Mouse (Mus musculus) hindbrain, embryonic 11.5 days (tissue): ENCODE data around the gene Prdm10. TPM values are rescaled to one million over a fixed set of nuclear protein-coding genes. Genes with fewer than 3 reads are reported as not detected.
A peak's percentile ranks its signal among the peaks of the same experiment; 100 is the strongest.

Experiments
- ATAC-seq: fragments of 200-750 bp; cut with Nextera tagmentation; 2 replicates; pipeline ENCODE4 v1.8.0; 2017; ENCODE audit warnings: mild to moderate bottlenecking, moderate TSS enrichment, moderate library complexity; ENCODE audit not compliant: low FRiP score
- DNase-seq: peaks from one replicate; pipeline ENCODE4 v3.0.0-alpha.2; 2015; ENCODE audit warnings: low spot score
- H3K27ac ChIP-seq: fragments of 300-500 bp; sonication (generic); 2 replicates; pipeline ENCODE4 v1.5.1; 2014; ENCODE audit warnings: mild to moderate bottlenecking, low read depth, low read length
- H3K27me3 ChIP-seq: fragments of 300-500 bp; sonication (generic); 2 replicates; pipeline ENCODE4 v1.6.1; 2014; ENCODE audit warnings: mild to moderate bottlenecking, low read length, moderate library complexity, mixed read lengths; ENCODE audit not compliant: control insufficient read depth, insufficient read depth
- H3K36me3 ChIP-seq: fragments of 300-500 bp; sonication (generic); 2 replicates; pipeline ENCODE4 v1.6.1; 2014; ENCODE audit warnings: mild to moderate bottlenecking, low read length, moderate library complexity, mixed read lengths; ENCODE audit not compliant: control insufficient read depth, insufficient read depth
- H3K4me1 ChIP-seq: fragments of 300-500 bp; sonication (generic); replicated peaks from 2 replicates; pipeline ENCODE4 v1.6.1; 2014; ENCODE audit warnings: low read length, mixed read lengths; ENCODE audit not compliant: control insufficient read depth, insufficient read depth
- H3K4me2 ChIP-seq: fragments of 300-500 bp; sonication (generic); replicated peaks from 2 replicates; pipeline ENCODE4 v1.6.1; 2014; ENCODE audit warnings: mild to moderate bottlenecking, low read depth, low read length
- H3K4me3 ChIP-seq: fragments of 300-500 bp; sonication (generic); 2 replicates; pipeline ENCODE4 v1.5.1; 2014; ENCODE audit warnings: low read depth, low read length
- H3K9ac ChIP-seq: fragments of 300-500 bp; sonication (generic); 2 replicates; pipeline ENCODE4 v1.6.1; 2014; ENCODE audit warnings: low read depth, low read length
- H3K9me3 ChIP-seq: fragments of 300-500 bp; sonication (generic); 2 replicates; pipeline ENCODE4 v1.6.1; 2016; ENCODE audit warnings: low read length; ENCODE audit not compliant: control insufficient read depth
- WGBS: fragments of 180-500 bp; shearing (Covaris S2); extraction: QIAGEN DNeasy Blood & Tissue Kit; methylation state at CpG from one replicate; pipeline ENCODE4 v1.1.7; 2014; 5-methylcytosine and 5-hydroxymethylcytosine counted together
- polyA plus RNA-seq: library from polyadenylated mRNA; unstranded; fragments of >200 nt; fragmentation: Nextera tagmentation; extraction: Ambion mirVana; gene quantifications from 2 replicates; pipeline ENCODE4 v1.2.1, GENCODE M21; 2014

Gene Prdm10
- polyA plus RNA-seq, 1 experiment from 2014 or later: 7.5 TPM

DNA sequence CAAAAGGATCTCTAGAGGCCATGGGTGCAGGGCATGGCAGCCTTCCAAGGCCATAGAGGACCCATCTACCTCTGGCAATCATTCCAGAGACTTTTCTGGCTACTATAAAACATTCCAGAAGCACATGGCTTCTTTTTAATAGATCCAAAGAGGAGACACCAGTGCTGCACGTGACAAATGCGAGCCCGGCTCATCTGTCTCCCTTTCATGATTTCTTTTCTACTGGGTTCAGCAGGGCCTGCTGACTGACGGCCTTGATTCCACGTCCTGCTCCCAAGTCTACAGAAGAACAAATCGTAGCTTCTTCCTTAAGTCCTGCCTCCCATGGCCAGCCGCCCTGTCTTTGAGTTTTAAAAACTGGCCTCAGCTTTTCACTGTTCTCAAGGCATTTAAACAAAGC lies 1.7 kb upstream of the Prdm10 start:
- ATAC-seq (no peak), DNase-seq (no peak)
- Histone ChIP-seq H3K9me3 (no peaks in the 10 kb centered on the region), H3K4me2 (no peak overlapping the region), H3K9ac (no peak overlapping the region), H3K27ac (0 out of 2 replicates have a peak overlapping the region, but pooled peaks have one; percentile 100), H3K4me1 (peaks cover 2% of the 10 kb centered on the region; the same call in 1 of the 2 replicates), H3K4me3 (no peak overlapping the region), H3K36me3 (no peaks in the 10 kb centered on the region), H3K27me3 (no peaks in the 10 kb centered on the region)
- 69% methylated on average over 7 of the region's 7 CpGs for WGBS

GRCm38 (mm10) chr9:31279306-31279705 lies 1.0 kb upstream of the Prdm10 start:
- Histone ChIP-seq H3K4me3 (0 out of 2 replicates have a peak overlapping the region, but pooled peaks have one; percentile 80), H3K9ac (peak overlapping the region; percentile 90), H3K4me2 (peak overlapping the region; percentile 63), H3K9me3 (no peaks in the 10 kb centered on the region), H3K36me3 (no peaks in the 10 kb centered on the region), H3K27me3 (no peaks in the 10 kb centered on the region), H3K4me1 (peaks cover 2% of the 10 kb centered on the region; the same call in 1 of the 2 replicates), H3K27ac (peak overlapping the region; percentile 100)
- WGBS: 57% methylated on average over 2 of the region's 2 CpGs
- no peak for DNase-seq
- no peak for ATAC-seq

GRCm38 (mm10) chr9:31279885-31280365 lies 413 bp upstream of the Prdm10 start:
- H3K27me3 ChIP-seq: no peaks in the 10 kb centered on the region
- peak overlapping the region; percentile 63 for H3K4me2 ChIP-seq
- H3K36me3 ChIP-seq: no peaks in the 10 kb centered on the region
- H3K4me3 ChIP-seq: peak overlapping the region; percentile 80
- H3K4me1 ChIP-seq: peaks cover 2% of the 10 kb centered on the region; the same call in 1 of the 2 replicates
- H3K9me3 ChIP-seq: no peaks in the 10 kb centered on the region
- peak overlapping the region; percentile 90 for H3K9ac ChIP-seq
- under 1% methylated on average over 25 of the region's 25 CpGs for WGBS
- no peak for DNase-seq
- H3K27ac ChIP-seq: peak overlapping the region; percentile 100
- ATAC-seq: peak; percentile 86

- DNase-seq: no peak
- Histone ChIP-seq H3K4me2 (peak overlapping the region; percentile 63), H3K36me3 (no peaks in the 10 kb centered on the region), H3K4me1 (peaks cover 2% of the 10 kb centered on the region; the same call in 1 of the 2 replicates), H3K27ac (peak overlapping the region; percentile 100), H3K9me3 (no peaks in the 10 kb centered on the region), H3K9ac (peak overlapping the region; percentile 90), H3K4me3 (peak overlapping the region; percentile 80), H3K27me3 (no peaks in the 10 kb centered on the region)
- 0% methylated on average over 41 of the region's 63 CpGs for WGBS
- ATAC-seq: peak; percentile 69
Measured at GRCm38 (mm10) chr9:31281011-31281662, 799 bp downstream of the Prdm10 start.

- WGBS: 5% methylated on average over 11 of the region's 11 CpGs
- H3K27me3 ChIP-seq: no peaks in the 10 kb centered on the region
- peak overlapping the region; percentile 90 for H3K9ac ChIP-seq
- DNase-seq (peak; percentile 67), ATAC-seq (no peak)
- peak overlapping the region; percentile 100 for H3K27ac ChIP-seq
- peak overlapping the region; percentile 80 for H3K4me3 ChIP-seq
- no peaks in the 10 kb centered on the region for H3K9me3 ChIP-seq
- peak overlapping the region; percentile 63 for H3K4me2 ChIP-seq
- H3K4me1 ChIP-seq: peaks cover 2% of the 10 kb centered on the region; the same call in 1 of the 2 replicates
- no peaks in the 10 kb centered on the region for H3K36me3 ChIP-seq
Measured at GRCm38 (mm10) chr9:31281663-31282015, 1.3 kb downstream of the Prdm10 start.

- Histone ChIP-seq H3K27ac (0 out of 2 replicates have a peak overlapping the region, but pooled peaks have one; percentile 6), H3K4me2 (peak overlapping the region; percentile 63; the same call in 1 of the 2 replicates), H3K36me3 (no peaks in the 10 kb centered on the region), H3K4me3 (no peak overlapping the region), H3K27me3 (no peaks in the 10 kb centered on the region), H3K4me1 (peaks cover 2% of the 10 kb centered on the region; the same call in 1 of the 2 replicates), H3K9ac (peak overlapping the region; percentile 28; the same call in 1 of the 2 replicates), H3K9me3 (no peaks in the 10 kb centered on the region)
- ATAC-seq (no peak), DNase-seq (no peak)
- WGBS: 41% methylated on average over 4 of the region's 4 CpGs
Measured at GRCm38 (mm10) chr9:31282536-31282935, 2.2 kb downstream of the Prdm10 start.

GRCm38 (mm10) chr9:31283044-31283443 lies 2.7 kb downstream of the Prdm10 start:
- Histone ChIP-seq H3K27ac (0 out of 2 replicates have a peak overlapping the region, but pooled peaks have one; percentile 6), H3K27me3 (no peaks in the 10 kb centered on the region), H3K9me3 (no peaks in the 10 kb centered on the region), H3K4me3 (no peak overlapping the region), H3K9ac (no peak overlapping the region), H3K4me1 (peaks cover 2% of the 10 kb centered on the region; the same call in 1 of the 2 replicates), H3K36me3 (no peaks in the 10 kb centered on the region), H3K4me2 (no peak overlapping the region)
- ATAC-seq: no peak
- no peak for DNase-seq
- WGBS: 91% methylated on average over 4 of the region's 4 CpGs

DNA sequence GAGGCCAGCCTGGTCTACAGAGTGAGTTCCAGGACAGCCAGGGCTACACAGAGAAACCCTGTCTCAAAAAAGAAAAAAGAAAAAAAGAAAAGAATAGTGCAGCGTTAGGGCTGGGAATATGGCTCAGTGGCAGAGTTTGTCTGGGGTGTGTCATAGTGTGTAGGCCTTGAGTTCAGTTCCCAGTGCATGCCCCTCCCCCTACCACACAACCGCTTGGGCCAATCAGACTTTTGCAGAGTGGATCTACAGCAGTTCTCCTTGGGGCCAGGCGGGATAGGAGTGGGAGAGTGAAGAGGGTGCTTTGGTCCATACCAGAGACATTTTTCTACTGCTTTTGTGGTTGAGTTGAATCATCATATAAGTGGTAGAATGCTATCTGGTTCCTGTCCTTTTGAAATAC lies 3.6 kb downstream of the Prdm10 start:
- no peak for DNase-seq
- WGBS: 89% methylated on average over 3 of the region's 3 CpGs
- Histone ChIP-seq H3K4me1 (peaks cover 2% of the 10 kb centered on the region; the same call in 1 of the 2 replicates), H3K36me3 (no peaks in the 10 kb centered on the region), H3K9me3 (no peaks in the 10 kb centered on the region), H3K4me3 (no peak overlapping the region), H3K4me2 (no peak overlapping the region), H3K27ac (no peak overlapping the region), H3K9ac (no peak overlapping the region), H3K27me3 (no peaks in the 10 kb centered on the region)
- ATAC-seq: no peak
